Mouse (Mus musculus) ES-E14 (cell line): ENCODE data around the gene Pex14. TPM values are rescaled to one million over a fixed set of nuclear protein-coding genes. Genes with fewer than 3 reads are reported as not detected.

Source experiments
- DNase-seq: peaks from one replicate; pipeline ENCODE4 v3.0.0-alpha.2; 2013; ENCODE audit warnings: low read depth, low spot score
- H3K27ac ChIP-seq: 2 replicates; pipeline ENCODE4 v1.5.1; 2012; ENCODE audit warnings: low read depth, mild to moderate bottlenecking, low read length, moderate library complexity, mixed read lengths; ENCODE audit not compliant: poor library complexity, insufficient read depth, severe bottlenecking
- H3K36me3 ChIP-seq: 2 replicates; pipeline ENCODE4 v1.6.1; 2012; ENCODE audit warnings: mild to moderate bottlenecking, low read length, moderate library complexity, mixed read lengths; ENCODE audit not compliant: control insufficient read depth, poor library complexity, insufficient read depth, severe bottlenecking
- H3K4me1 ChIP-seq, 2 experiments: fragments of 150-350 bp in 1 of 2; sonication (generic) in 1 of 2; 2 replicates each; pipeline ENCODE4 v1.6.1; 2012; ENCODE audit warnings: low read length in 2 of 2, mild to moderate bottlenecking in 1 of 2, mixed read lengths in 1 of 2; ENCODE audit not compliant: control insufficient read depth in 2 of 2, insufficient read depth in 2 of 2, poor library complexity in 1 of 2
- H3K4me3 ChIP-seq, 2 experiments: fragments of 150-350 bp in 1 of 2; sonication (generic) in 1 of 2; 2 replicates each; pipeline ENCODE4 v1.5.1; 2012; ENCODE audit warnings: low read length in 2 of 2, low read depth in 1 of 2, mild to moderate bottlenecking in 1 of 2, mixed read lengths in 1 of 2; ENCODE audit not compliant: insufficient read depth in 1 of 2, poor library complexity in 1 of 2, severe bottlenecking in 1 of 2
- H3K9ac ChIP-seq: 2 replicates; pipeline ENCODE4 v1.6.1; 2012; ENCODE audit warnings: low read depth, mild to moderate bottlenecking, low read length, mixed read lengths; ENCODE audit not compliant: poor library complexity, insufficient read depth, severe bottlenecking
- H3K9me3 ChIP-seq: fragments of 150-350 bp; sonication (generic); 2 replicates; pipeline ENCODE4 v1.6.1; 2012; ENCODE audit warnings: low read depth, mild to moderate bottlenecking, low read length; ENCODE audit not compliant: control insufficient read depth, insufficient read depth
- CHD2 ChIP-seq: IDR thresholded peaks from 2 replicates; pipeline ENCODE4 v1.6.1; 2014; ENCODE audit warnings: mild to moderate bottlenecking, low read depth, low read length, inconsistent platforms
- HCFC1 ChIP-seq: IDR thresholded peaks from 2 replicates; pipeline ENCODE4 v1.6.1; 2012; ENCODE audit warnings: low read length, inconsistent platforms, borderline replicate concordance; ENCODE audit not compliant: insufficient read depth
- MAFK ChIP-seq: IDR thresholded peaks from 2 replicates; pipeline ENCODE4 v1.6.1; 2014; ENCODE audit warnings: mild to moderate bottlenecking, low read depth, low read length, inconsistent platforms; ENCODE audit not compliant: insufficient read depth
- ZC3H11A ChIP-seq: IDR thresholded peaks from 2 replicates; pipeline ENCODE4 v1.6.1; 2012; ENCODE audit warnings: low read depth, mild to moderate bottlenecking, inconsistent platforms, low read length, borderline replicate concordance
- ZNF384 ChIP-seq: IDR thresholded peaks from 2 replicates; pipeline ENCODE4 v1.6.1; 2012; ENCODE audit warnings: low read depth, low read length, inconsistent platforms
- in situ Hi-C, 2 experiments: fragments of 600-800 bp; cut with MboI; formaldehyde crosslinking; loops; one replicate each; pipeline ENCODE4 v1.15.1; 2025; ENCODE audit warnings: low sequenced_read_pairs in 2 of 2, inconsistent platforms in 1 of 2; ENCODE audit not compliant: unreplicated experiment in 2 of 2
- total RNA-seq: library from RNA; depleted of rRNA; stranded (reverse); fragments of 300-350 nt; gene quantifications from 2 replicates; pipeline ENCODE4 v1.2.3, GENCODE M21; 2012

Pex14 gene
- total RNA-seq, 1 experiment = 80.3 TPM

GRCm38 (mm10) chr4:148923976-148924375, 175.7 kb downstream of the Pex14 start:
- no peak for TF ChIP-seq ZC3H11A
- no peak for TF ChIP-seq HCFC1
- TF ChIP-seq ZNF384 = no peak
- no peak for TF ChIP-seq MAFK
- TF ChIP-seq CHD2 = no peak
- H3K4me1 ChIP-seq = peaks cover 6 to 23% of the 10 kb centered on the region in 2 experiments
- H3K9me3 ChIP-seq = no peaks in the 10 kb centered on the region
- DNase-seq = no peak
- no peak overlapping the region for H3K4me3 ChIP-seq
- no peak overlapping the region for H3K27ac ChIP-seq
- in situ Hi-C loops = no loop called here
- H3K36me3 ChIP-seq = no peaks in the 10 kb centered on the region
- no peak overlapping the region for H3K9ac ChIP-seq

GRCm38 (mm10) chr4:148923414-148923813, 176.3 kb downstream of the Pex14 start:
- H3K4me1 ChIP-seq = peaks cover 6 to 23% of the 10 kb centered on the region in 2 experiments
- DNase-seq = no peak
- no peak overlapping the region for H3K4me3 ChIP-seq
- H3K9ac ChIP-seq = no peak overlapping the region
- H3K36me3 ChIP-seq = no peaks in the 10 kb centered on the region
- TF ChIP-seq ZC3H11A (no peak), MAFK (no peak), HCFC1 (no peak), CHD2 (no peak), ZNF384 (no peak)
- no peaks in the 10 kb centered on the region for H3K9me3 ChIP-seq
- H3K27ac ChIP-seq = no peak overlapping the region
- in situ Hi-C loops = no loop called here

GRCm38 (mm10) chr4:148922221-148922700, 177.4 kb downstream of the Pex14 start:
- no peak for DNase-seq
- Histone ChIP-seq H3K9me3 (no peaks in the 10 kb centered on the region), H3K4me1 (peaks cover 6 to 26% of the 10 kb centered on the region in 2 experiments), H3K4me3 (peak overlapping the region; percentile 19 to 31), H3K27ac (0 out of 2 replicates have a peak overlapping the region, but pooled peaks have one; percentile 19), H3K9ac (no peak overlapping the region), H3K36me3 (no peaks in the 10 kb centered on the region)
- TF ChIP-seq HCFC1 = no peak
- no peak for TF ChIP-seq MAFK
- TF ChIP-seq ZNF384 = no peak
- no peak for TF ChIP-seq ZC3H11A
- no peak for TF ChIP-seq CHD2
- in situ Hi-C loops = no loop called here

DNA sequence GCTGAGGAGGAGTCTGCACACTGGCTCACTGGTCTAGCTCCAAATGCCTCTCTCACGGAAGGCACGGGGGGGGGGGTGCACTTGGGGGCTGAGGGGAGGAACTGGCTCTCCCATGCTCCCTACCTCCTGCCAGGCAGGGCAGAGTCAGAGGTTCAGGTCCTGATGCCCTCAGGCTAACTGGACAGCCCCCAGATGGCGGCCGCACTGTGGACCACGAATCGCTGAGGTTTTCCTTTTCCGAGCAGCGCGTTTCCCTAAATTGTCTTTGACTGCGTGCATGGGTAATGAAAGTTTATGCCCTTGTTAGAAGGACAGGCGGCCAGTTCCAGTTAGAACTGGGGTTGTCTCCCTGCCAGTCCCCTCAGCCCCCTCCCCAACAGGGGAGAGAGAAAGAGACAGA, 179.1 kb downstream of the Pex14 start:
- TF ChIP-seq HCFC1 (no peak), MAFK (no peak), CHD2 (no peak), ZC3H11A (no peak), ZNF384 (no peak)
- Histone ChIP-seq H3K4me1 (peaks cover 4 to 23% of the 10 kb centered on the region in 2 experiments), H3K9me3 (no peaks in the 10 kb centered on the region), H3K36me3 (no peaks in the 10 kb centered on the region), H3K27ac (no peak overlapping the region), H3K9ac (no peak overlapping the region), H3K4me3 (no peak overlapping the region)
- DNase-seq = no peak
- in situ Hi-C loops = no loop called here
